Mouse (Mus musculus): ENCODE results near the gene Ccdc167.
A peak's percentile ranks its signal among the peaks of the same experiment; 100 is the strongest.
"Not testable (repeated sequence)": the region's sequence is repeated elsewhere in the genome, so short reads cannot be mapped to it uniquely, and the experiment has no call there.

Gene Ccdc167

DNA sequence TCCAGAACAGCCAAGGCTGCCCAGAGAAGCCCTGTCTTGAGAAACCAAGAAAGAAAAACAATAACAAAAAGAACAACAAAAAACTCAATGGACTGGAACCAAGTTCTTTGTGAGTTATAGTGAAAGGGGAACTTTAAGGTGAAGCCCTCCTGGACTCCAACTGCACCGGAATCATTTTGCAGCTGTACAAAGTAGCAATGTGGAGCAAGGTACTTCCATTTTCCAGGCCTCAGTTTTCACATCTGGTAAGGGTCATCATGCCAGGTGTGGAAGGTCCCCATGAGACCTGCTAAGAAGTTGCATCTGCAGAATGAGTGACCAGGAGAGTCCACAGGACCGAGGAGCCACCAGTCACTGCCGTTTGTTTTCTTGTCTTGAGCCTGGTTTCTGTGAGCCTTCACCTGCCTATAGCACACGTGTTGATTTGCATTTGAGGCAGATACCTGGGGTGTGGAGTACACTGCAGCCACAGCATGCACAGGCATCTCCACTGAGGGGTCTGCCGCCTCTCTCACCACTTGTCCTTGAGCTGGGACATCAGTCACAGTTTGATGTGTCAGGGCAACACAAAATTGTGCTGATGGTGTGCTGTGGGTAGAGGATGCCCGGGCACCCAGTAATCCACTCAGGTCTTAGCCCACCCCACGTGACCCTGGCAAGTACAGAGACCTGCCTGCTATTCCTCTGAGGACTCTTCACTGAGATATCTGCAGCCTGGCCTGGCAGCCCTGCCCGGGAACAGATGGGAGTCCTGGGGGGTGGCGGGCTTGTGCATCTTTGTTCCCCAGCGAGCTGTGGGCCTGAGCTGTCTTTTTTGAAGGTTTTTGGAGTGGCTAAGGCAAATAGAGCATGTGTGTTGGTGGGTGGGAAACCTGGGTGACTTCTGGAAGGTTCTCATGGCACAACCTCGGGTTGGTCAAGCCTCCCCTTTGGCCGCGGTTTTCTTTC, 3.1 kb upstream of the Ccdc167 start:
- no peak for DNase-seq (ENCODE audit: low spot score in 2 of 2)

DNA sequence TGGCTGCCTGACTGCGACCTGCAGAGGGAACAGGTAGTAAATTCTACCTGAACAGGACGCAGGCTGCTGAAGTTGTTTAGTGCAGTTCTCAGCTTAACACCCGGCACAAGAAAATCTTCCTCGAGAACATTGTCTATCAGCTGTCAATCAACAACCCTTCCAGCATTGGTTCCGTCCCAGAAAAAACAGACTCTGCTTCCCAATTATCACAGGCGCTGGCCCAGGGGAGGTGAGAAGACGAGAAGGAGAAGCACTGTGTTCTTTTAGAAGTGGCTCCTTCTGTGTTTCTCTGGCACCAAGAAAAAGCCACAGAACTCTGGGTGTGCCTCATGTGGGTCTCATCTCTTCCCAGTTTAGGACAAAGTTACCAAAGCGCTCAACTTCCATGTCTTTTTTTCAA, 1.8 kb upstream of the Ccdc167 start:
- no peak for DNase-seq (ENCODE audit: low spot score in 2 of 2)

DNA sequence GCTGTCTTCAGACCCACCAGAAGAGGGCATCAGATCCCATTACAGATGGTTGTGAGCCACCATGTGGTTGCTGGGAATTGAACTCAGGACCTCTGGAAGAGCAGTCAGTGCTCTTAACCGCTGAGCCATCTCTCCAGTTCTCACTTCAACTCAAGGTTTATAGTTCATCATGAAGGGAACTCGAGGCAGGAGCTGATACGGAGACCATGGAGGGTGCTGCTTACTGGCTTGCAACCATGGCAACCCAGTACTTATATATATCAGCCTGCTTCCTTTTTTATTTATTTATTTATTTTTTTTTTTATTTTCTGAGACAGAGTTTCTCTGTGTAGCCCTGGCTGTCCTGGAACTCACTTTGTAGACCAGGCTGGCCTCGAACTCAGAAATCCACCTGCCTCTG, 3.1 kb downstream of the Ccdc167 start:
- DNase-seq (ENCODE audit: low spot score in 2 of 2): not testable (repeated sequence)

DNA sequence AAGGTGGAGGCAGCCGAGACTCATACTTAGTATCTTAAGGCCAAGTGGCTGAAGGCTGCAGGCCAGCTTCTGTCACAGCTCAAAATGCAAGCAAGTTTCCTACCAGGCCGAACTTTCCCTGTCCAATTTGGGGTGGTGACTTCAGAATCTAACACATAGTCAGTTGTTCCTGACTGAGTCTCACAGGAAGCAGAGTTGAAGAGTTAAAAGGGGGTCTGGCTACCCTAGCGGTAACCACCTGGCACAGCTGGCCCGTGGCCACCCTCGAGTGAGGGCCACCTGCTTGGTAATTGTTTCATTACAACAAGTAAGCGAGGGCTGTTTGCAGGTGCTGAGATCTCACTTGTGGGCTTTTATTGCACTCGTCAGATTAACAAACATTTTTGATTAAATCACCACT, 4.3 kb downstream of the Ccdc167 start:
- DNase-seq (ENCODE audit: low spot score in 2 of 2): no peak

DNA sequence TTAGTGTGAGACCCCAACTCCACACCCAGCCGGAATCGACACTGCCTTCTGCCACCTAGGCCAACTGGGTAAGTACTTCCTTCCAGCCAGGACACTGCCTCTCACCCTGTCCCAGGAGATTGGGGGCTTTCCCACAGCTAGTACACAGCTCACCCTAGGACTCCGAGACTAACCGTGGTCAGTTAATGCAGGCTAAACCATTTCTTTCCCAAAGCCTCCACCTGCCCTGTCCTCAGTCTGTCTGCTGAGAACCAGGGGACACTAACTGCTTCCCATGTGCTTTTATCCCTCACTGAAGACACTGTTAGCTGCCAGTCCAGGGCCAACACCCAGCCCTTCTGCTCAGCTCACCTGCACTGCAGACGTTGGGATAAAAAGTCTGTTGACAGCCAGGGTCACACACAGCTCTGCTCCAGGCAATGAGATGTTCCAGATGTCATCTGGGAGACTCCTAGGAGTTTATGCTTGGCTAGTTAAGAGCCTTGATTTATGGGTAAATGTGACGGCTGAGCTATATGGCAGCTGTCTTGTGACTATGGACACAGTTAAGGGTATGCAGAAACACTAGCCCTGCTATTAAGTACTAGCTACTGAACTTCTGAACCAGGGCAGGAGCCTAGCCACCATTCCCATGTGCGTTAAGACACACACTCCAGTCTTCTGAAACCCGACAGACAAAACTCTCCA, 5.0 kb downstream of the Ccdc167 start:
- DNase-seq (ENCODE audit: low spot score in 2 of 2): no peak

DNA sequence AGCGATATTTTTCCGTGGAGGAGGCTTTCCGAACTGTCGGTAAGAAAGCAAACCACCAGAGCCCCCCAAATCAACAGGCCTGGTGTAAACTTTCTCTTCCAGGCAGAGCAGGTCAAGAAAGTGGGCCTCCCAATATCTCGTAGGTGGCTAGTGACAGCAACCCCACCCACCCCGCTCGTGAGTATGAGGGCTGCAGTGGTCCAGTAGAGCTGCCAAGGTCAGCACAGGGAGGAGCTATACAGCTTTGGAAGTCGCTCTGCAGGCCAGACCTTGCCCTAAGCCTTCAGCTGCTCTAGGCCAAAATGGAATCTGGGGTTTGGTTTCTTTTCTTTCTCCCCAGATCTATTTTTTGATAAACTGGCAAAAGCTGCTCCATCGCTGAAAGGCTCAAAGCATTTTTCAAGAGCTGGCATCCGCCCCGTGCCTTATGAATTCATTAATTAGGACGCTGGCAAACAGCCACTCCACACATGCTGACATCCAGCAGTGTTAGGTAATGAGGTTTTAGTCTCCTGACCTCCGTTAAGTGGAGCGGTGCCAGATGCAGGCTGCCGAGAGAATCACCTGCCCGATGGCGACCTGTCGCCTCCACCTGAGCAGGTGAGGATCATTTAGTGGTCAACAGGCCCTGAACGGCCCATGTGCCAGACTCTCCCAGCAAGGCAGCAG, 5.6 kb downstream of the Ccdc167 start:
- no peak for DNase-seq (ENCODE audit: low spot score in 2 of 2)

DNA sequence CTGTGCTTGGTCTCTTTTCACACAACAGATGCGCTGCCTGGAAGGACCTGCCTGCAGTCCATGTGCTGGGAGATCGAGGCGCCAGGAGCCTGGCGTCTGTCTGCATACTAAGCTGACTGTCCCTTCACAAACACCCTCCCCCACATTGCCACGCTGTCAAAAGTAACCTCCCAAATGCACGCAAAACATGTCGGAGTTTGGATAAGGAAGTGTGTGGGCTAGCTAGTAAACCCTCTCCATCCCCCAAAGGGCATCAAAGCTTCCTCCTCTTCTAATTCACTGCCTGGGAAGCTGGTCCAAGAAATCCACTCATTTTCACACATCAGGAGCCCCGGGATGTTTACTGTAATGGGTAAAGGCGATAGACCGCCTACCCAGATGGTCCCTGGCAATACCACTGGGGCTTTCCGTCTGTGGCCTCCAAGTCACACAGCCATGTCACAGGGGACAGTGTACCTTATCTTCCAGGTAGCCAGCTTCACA, 6.2 kb downstream of the Ccdc167 start:
- DNase-seq (ENCODE audit: low spot score in 2 of 2): no peak

DNA sequence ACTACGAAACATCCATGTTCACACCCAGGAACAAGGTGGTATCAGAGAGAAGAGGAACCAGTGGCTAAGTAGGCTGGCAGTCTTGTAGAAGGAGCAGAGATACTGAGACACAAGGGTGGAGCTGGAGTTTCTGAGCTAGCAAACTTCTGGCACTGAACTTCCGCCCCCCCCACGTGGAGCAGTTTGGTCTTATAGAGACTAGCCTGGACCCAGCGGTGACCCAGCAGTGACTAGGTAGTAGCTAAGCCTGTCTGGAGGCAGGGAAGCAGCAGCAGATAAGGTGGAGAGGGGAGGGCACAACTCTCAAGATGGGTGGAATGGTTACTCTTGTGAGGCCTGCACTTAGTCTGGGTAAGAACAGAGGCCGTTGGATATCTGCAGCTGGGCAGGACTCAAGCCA, 8.1 kb downstream of the Ccdc167 start:
- no peak for DNase-seq (ENCODE audit: low spot score in 2 of 2)

DNA sequence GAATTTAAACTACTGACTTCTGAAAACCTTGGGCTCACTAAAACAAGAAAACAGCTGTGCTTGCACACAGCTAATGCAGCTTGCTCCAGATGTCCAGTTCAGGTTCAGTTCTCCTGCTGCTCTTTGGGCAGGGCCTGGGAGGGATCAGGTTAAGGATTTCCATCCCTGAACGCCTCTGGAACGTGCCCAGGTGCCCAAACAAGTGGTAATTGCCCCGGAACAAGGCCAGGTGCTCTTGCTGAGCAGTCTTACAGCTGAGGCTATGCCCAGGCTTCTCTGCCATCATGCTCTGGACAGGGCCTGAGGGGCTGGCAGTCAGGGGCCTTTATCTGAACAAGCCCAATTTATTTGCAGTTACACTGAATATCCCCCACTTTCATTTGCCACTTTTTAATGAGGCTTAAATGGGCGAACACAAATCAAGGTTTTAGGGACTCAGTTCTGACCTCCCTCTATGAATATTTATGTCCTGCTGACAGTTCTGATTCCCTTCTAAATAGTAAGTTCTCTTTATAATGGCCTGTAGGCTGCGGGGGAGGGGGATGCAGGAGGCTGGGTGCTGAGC, 9.8 kb downstream of the Ccdc167 start:
- no peak for DNase-seq (ENCODE audit: low spot score in 2 of 2)

DNA sequence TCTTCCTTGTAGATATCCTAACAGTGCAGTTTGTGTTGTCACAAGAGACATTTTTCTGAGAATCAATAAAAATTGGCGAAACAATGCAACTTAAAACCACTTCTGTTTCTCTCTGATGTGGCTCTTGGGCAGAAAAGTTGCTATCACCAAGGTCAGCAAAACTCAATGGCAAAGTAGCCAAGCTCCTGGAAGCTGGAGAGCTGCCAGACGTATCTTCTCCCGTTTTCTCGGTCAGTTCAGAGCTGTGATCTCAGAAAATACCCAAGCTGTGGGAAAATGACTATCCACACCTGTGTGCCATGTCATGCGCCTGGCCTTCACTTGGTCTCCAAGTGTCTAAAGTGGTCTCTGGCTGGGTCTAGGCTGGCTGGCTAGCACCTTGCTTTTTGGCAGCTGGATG, 11.0 kb downstream of the Ccdc167 start:
- DNase-seq (ENCODE audit: low spot score in 2 of 2): no peak

DNA sequence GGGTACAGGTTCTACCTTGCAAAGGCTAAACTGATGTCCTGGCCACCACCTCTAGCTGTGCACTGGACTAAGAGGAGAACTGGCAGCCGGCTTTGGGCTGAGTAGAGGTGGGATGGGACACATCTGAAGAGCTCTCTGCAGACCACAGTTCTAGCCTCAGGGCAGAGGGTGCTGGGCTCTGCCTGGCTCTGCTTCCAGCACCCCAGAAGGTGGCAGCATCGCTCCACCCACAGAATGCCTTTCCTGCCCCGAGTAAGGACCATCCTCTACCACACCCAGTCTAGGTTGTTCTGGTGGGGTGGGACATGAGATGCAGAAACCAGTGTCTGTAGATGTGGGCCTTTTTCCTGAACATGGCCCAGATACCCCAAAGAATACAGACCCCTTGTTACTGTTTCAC, 12.1 kb downstream of the Ccdc167 start:
- peak; percentile 57 to 83 for DNase-seq (ENCODE audit: low spot score in 2 of 2)

DNA sequence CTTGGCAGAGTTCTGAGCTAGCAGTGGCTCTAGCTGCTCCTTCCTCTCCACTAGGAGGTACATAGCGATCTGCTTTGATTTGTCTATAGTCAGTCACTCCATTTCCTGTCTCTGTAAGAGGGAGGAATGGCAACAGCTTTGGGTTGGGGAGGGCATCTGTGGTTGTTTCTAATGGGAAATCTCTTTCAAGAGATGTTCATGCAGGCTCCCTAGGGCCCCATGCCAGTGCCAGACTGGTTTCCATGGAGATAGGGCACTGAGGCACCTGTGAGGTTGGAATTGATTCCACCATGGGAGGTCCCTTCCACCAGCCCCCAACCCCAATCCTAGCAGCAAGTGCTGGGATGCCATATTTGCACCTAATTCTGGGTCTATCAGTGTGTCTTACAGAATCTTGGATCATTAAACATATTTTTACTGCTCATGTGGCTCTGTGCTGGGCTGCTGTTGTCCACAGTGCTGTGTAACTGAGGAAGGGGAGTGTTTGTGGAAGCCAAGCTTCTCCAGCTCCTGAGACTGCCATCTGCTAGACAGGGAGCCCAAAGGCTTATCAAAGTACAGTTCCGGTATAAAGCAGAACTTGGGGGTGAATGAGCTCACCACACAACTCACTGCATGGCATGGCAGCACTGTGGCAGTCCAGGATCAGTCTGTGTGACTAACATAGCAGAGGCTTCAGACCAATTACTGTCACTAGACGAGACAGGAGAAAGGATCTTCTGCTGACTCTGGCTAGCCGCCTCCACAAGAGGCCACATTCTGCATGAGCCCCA, 13.7 kb downstream of the Ccdc167 start:
- DNase-seq (ENCODE audit: low spot score in 2 of 2): no peak

DNA sequence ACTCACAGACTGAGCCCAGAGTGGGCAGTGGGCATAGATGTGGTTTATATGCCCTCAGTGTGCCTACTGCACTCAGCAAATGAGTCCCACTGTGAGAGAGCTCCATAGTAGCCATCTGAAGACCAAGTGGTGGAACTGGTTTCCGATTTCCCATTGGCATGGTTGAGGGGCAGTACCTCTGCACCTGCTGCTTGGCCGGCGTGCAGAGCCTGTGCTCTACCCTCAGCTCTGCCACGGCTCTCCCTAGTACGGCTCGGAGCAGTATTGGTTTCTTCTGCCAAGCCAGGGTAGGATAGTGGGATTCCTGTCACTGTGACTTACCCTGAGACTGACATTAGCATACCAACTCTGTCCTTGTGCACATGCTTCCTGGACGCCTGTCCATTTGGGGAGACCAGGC, 16.3 kb downstream of the Ccdc167 start:
- DNase-seq (ENCODE audit: low spot score in 2 of 2): no peak

DNA sequence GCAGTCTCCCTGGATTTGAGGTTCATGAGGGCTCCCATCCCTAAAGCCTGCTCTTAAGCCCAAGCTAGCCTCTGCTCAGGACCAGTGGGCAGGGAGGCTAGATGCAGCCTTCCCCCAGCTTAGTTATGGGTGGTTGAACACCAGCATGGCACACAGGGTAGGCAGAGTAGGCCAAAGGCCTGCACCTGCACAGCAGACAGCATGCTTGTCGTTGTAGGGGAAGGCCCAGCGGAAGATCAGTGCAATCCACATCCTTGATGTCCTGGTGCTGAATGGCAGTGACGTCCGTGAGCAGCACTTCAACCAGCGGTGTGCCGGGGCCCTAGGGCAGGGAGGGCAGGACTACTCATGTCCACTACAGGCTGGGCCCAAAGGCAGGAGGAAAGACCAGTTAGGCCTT, 18.4 kb downstream of the Ccdc167 start:
- no peak for DNase-seq (ENCODE audit: low spot score in 2 of 2)

DNA sequence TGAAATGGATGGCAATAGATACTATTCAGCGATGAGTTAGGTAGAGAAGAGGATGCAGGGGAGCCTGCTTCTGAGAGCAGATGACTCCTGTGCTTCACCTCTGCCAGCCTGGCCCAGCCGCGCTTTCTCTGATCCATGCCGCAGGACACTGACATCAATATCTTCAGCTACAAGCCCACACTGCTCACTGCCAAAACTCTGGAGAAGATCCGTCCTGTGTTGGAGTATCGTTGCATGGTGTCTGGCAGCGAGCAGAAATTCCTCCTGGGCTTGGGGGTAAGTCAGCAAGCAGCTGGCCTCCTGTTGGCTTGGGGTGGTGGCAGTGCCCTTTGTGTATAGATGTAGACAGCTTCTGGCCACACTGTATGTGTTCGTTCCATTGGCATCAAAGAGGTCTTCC, 19.9 kb downstream of the Ccdc167 start:
- DNase-seq (ENCODE audit: low spot score in 2 of 2): no peak

DNA sequence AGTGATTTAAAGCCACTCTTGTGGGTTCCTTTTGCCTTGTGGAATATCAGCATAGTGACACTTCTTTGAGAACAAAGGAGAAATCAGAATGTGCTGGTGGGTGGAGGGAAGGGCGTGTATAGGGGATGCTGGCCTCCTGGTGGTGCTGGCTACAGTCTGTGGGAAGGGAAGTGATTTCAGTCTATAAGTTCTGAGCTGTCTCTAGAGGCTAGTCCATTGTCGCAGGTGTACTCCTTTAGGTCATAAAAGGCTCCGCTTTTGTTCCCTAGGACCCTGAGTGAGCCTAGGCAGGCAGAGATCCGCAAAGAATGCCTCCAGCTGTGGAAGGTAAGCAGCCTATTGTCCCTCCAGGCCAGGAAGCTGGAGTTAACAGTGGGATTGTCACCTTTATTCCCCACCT, 22.3 kb downstream of the Ccdc167 start:
- no peak for DNase-seq (ENCODE audit: low spot score in 2 of 2)

DNA sequence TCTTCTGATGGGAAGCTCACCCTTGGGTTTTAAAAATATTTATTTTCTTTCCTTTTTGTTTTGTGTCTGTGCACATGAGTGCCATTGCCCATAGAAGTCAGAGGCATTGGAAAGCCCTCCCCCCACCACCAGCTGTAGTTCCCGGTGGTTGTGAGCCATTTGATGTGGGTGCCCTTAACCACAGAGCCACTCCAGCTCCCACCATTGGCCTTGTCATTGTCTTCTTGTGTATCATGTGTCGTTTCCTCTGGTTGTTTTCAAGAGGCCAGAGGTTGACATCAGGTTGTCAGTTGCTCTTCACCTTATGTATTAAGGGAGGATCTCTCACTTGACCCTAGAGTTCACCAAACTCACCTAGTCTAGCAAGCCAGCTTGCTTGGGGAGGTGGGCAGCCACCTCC, 23.3 kb downstream of the Ccdc167 start:
- no peak for DNase-seq (ENCODE audit: low spot score in 2 of 2)

DNA sequence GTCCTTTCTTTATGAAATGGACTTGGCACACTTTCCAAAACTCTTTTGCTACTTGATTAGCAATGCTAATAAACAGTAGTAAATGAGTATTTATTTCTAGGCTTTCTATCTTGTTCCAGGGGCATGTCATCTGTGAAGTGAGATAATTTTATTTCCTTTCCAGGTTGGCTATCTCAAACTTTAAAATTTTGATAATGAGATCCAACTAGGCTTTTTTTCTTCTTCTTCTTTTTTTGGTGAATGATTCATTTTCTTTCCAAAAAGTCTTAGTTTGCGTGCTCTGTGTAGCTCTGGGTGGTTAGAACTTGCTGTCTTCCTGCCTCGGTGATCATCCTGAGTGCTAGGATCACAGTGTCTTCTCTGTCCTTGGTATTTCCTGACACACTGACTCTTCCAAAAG, 24.0 kb downstream of the Ccdc167 start:
- DNase-seq (ENCODE audit: low spot score in 2 of 2): no peak

DNA sequence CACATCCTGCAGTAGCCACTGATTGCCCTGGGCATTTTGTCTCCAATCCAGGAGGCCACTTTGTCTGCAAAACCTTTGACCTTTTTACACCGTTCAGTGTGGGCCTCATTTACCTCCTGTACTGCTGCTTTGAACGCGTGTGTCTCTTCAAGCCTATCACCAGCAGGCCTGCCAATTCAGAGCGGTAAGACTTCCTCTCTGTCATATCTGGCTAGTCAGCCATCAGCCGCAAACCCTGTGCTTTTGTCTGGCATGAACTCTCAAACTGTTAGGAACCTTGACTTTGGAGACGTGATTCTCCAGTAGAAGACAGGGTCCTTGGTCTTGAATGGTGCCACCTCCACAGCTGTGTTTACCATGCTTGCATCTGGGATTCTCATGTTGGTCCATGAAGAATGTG, 26.6 kb downstream of the Ccdc167 start:
- DNase-seq (ENCODE audit: low spot score in 2 of 2): no peak

DNA sequence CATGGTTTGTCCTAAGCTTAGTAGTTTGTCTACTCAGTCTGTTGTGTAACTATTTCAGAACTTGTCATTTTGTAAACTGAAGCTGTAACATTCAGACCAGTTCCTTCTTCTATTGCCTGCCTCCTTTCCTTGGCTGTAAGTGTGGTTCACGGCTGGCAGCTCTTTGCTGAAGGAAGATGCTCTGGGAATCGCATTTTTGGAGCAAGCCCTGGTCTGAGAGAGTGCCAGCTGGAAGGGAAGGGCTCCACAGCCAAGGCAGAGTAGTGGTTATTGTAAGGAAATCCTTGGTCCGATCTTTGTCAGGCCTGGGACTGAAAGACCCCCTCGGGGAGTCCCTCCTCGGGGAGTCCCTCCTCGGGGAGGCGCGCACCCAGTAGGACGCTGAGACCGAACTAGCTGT, 28.2 kb downstream of the Ccdc167 start:
- DNase-seq (ENCODE audit: low spot score in 2 of 2): no peak

DNA sequence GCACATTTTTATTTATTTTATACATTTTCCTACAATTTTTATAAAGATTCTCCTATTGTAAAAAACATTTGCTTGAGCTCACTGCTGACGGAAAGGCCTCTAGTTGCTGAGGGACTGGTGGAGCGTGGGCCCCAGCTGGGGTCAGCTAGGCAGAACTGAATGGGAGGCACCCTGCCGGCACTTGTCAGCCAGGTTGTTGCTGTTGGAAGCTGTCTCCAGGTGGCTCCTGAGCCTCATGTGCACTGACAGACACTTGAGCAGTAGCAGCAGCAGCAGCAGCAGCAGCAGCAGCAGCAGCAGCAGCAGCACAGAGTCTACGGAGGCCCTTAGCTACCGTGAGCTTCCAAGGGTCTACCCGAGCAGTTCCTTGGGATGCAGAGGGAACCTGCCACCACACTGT, 29.5 kb downstream of the Ccdc167 start:
- peak in 1 of 2 experiments; percentile 63 for DNase-seq (ENCODE audit: low spot score in 2 of 2)

Data from spleen, postnatal 4 days (tissue).